9 mouse cellular contexts compared by ENCODE assay signal in the genomic region with DNA sequence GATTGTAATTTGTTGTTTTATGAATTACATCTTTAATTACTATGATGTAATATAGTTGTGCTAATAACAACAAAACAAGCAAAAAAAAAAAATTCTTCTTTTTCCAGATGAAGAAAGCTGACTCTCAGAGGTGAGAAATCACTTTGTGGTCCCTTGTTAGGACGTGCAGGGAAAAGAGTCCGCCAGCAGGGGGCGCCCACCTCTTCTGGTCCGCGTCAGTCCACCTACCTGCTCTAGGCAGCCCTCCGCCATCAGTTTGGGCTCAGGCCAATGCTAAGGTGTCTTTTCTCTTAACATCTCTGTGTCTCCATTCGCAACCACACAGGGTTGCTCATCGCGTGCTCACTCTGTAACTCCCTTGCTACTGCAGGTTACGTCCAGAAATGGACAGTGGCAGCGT. TPM values are rescaled to one million over a fixed set of nuclear protein-coding genes. Genes with fewer than 3 reads are reported as not detected.
DNase-seq lines count a peak whose midpoint lies in the region; ATAC-seq and TF ChIP-seq lines count a peak whose summit lies in the region.
"Had no signal": no experiment of that assay in that cellular context is flagged by ENCODE, and none has a peak within 500 bp of the region (broad histone marks: within the 10 kb centered on the region; RNA-seq: fewer than 3 reads in every experiment).

No protein-coding gene starts in this region.

- 14% methylated on average over 11 of the region's 11 CpGs for WGBS in intestine, postnatal 0 days
- 15% methylated on average over 11 of the region's 11 CpGs for WGBS in limb, embryonic 11.5 days

- H3K4me1 ChIP-seq in intestine, postnatal 0 days (replicated peaks; ENCODE audit: control insufficient read depth, insufficient read depth, low read length), result no peaks in the 10 kb centered on the region
- H3K4me1 ChIP-seq in limb, embryonic 11.5 days (ENCODE audit: control insufficient read depth, insufficient read depth, low read length), result no peaks in the 10 kb centered on the region

- TF ChIP-seq CTCF in intestine, postnatal 0 days (IDR thresholded peaks at IDR 0.05; ENCODE audit: low read depth), result peak; percentile 93

- intact Hi-C loops in gastrocnemius, postnatal 14 days (cut with DNase I; ENCODE audit: low total_unique reads), result loop anchor here (2.0 kb wide), 1 partner anchor 333 kb away; no protein-coding TSS in a partner anchor

- no peak overlapping the region for H3K9ac ChIP-seq in intestine, postnatal 0 days (ENCODE audit: low read depth, low read length)
- no peak overlapping the region for H3K9ac ChIP-seq in limb, embryonic 11.5 days (ENCODE audit: low read length)

- no peak overlapping the region for H3K27ac ChIP-seq in intestine, postnatal 0 days (ENCODE audit: low read depth, low read length)
- no peak overlapping the region for H3K27ac ChIP-seq in limb, embryonic 11.5 days (replicated peaks; ENCODE audit: low read depth, low read length)

- no peak overlapping the region for H3K4me3 ChIP-seq in intestine, postnatal 0 days (ENCODE audit: low read depth, low read length)
- H3K4me3 ChIP-seq in limb, embryonic 11.5 days (ENCODE audit: low read depth, low read length), result no peak overlapping the region
- H3K4me3 ChIP-seq: myocyte had no signal

- no peaks in the 10 kb centered on the region for H3K9me3 ChIP-seq in intestine, postnatal 0 days (ENCODE audit: control insufficient read depth)
- H3K9me3 ChIP-seq in limb, embryonic 11.5 days (ENCODE audit: control insufficient read depth, low read length), result no peaks in the 10 kb centered on the region

- ATAC-seq in intestine, postnatal 0 days, result 0 out of 2 replicates have a peak, but pooled peaks have one; percentile 63
- ATAC-seq in limb, embryonic 11.5 days (ENCODE audit: insufficient number of reproducible peaks, low FRiP score, low TSS enrichment, low read depth), result peak; percentile 52; the same call in 1 of the 2 replicates

- no peaks in the 10 kb centered on the region for H3K27me3 ChIP-seq in intestine, postnatal 0 days (replicated peaks; ENCODE audit: control insufficient read depth, insufficient read depth, low read length)
- H3K27me3 ChIP-seq in limb, embryonic 11.5 days (ENCODE audit: control insufficient read depth, insufficient read depth, low read length), result no peaks in the 10 kb centered on the region
- no peaks in the 10 kb centered on the region for H3K27me3 ChIP-seq in splenic B cell, adult 2 months (ENCODE audit: control insufficient read depth, insufficient read depth, low read length, poor library complexity, severe bottlenecking)

- peak; percentile 62 to 85 for DNase-seq in left cerebral cortex, adult 18-20 months (ENCODE audit: low spot score in 2 of 2)
- DNase-seq in left cerebral cortex, adult 11 months (ENCODE audit: low spot score), result no peak
- DNase-seq in cerebellum, postnatal 25 days, result peak; percentile 82 to 91
- DNase-seq in gastrocnemius, postnatal 14 days, result peak; percentile 79
- DNase-seq in limb, embryonic 11.5 days (ENCODE audit: low spot score), result peak; percentile 92
- peak; percentile 63 for DNase-seq in naive thymus-derived CD4-positive, alpha-beta T cell, adult 2 months (ENCODE audit: low read depth)
- peak; percentile 52 for DNase-seq in splenic B cell, adult 2 months (ENCODE audit: low read depth, low spot score)

- no peaks in the 10 kb centered on the region for H3K36me3 ChIP-seq in intestine, postnatal 0 days (ENCODE audit: control insufficient read depth, insufficient read depth)
- no peaks in the 10 kb centered on the region for H3K36me3 ChIP-seq in limb, embryonic 11.5 days (ENCODE audit: control insufficient read depth, insufficient read depth, low read length)
- no peaks in the 10 kb centered on the region for H3K36me3 ChIP-seq in splenic B cell, adult 2 months (ENCODE audit: control insufficient read depth, insufficient read depth, low read length, poor library complexity, severe bottlenecking)

- no peak overlapping the region; the same call in 1 of the 2 replicates for H3K4me2 ChIP-seq in intestine, postnatal 0 days (replicated peaks; ENCODE audit: low read depth)
- no peak overlapping the region for H3K4me2 ChIP-seq in limb, embryonic 11.5 days (ENCODE audit: low read depth, severe bottlenecking)

RNA-seq across cellular contexts. Expression of a gene that starts 5.9 kb away (rescaled TPM):
- 10 to 100 TPM; 13.0 to 16.8 TPM for total RNA-seq in left cerebral cortex, adult 18-20 months (2021)
- 1 to 10 TPM; 3.1 to 3.7 TPM for total RNA-seq in gastrocnemius, postnatal 14 days (2021)
- polyA plus RNA-seq in intestine, postnatal 0 days (2015; fragmentation: Nextera tagmentation; extraction: Ambion mirVana), result 1.9 and 2.0 TPM in 2 replicates
- polyA plus RNA-seq in limb, embryonic 11.5 days (2014; fragmentation: Nextera tagmentation; extraction: Ambion mirVana), result 19.0 and 22.7 TPM in 2 replicates
